Mouse (Mus musculus): ENCODE results near the gene Pou2f2.

GRCm38 (mm10) chr7:25172669-25173068 is 6.9 kb downstream of the Pou2f2 start:
- no peak for TF ChIP-seq CTCF (IDR thresholded peaks at IDR 0.05; ENCODE audit: borderline replicate concordance, insufficient read depth, low read length)
- no peak for TF ChIP-seq POLR2A (IDR thresholded peaks at IDR 0.05; ENCODE audit: low read depth, low read length)
